Mouse (Mus musculus): Measurements from ENCODE around the gene Klhl18.
"Not testable (repeated sequence)": the region's sequence is repeated elsewhere in the genome, so short reads cannot be mapped to it uniquely, and the experiment has no call there.

Gene Klhl18

GRCm38 (mm10) chr9:110419511-110420112, 56.9 kb downstream of the Klhl18 start, which contains the start of gene Ngp:
Ngp (plus strand) TSS chr9:110419747.
- DNase-seq: no peak

- peak; percentile 72 to 74 for DNase-seq
These were observed 62.7 kb downstream of the Klhl18 start for GRCm38 (mm10) chr9:110413785-110414184.

GRCm38 (mm10) chr9:110412926-110413325, 63.6 kb downstream of the Klhl18 start:
- DNase-seq: peak; percentile 24 to 26

GRCm38 (mm10) chr9:110410908-110411887, 65.3 kb downstream of the Klhl18 start:
- DNase-seq: peak; percentile 86 to 87

- peak; percentile 98 to 99 for DNase-seq
These were observed 68.3 kb downstream of the Klhl18 start, which contains the start of gene Ptpn23 for GRCm38 (mm10) chr9:110408099-110408773. Ptpn23 (minus strand) TSS chr9:110408213.

GRCm38 (mm10) chr9:110407311-110408098, 69.0 kb downstream of the Klhl18 start:
- peak in 1 of 2 experiments; percentile 70 for DNase-seq

- DNase-seq: not testable (repeated sequence)
These were observed 73.3 kb downstream of the Klhl18 start for GRCm38 (mm10) chr9:110403240-110403639.

GRCm38 (mm10) chr9:110402731-110403130, 73.8 kb downstream of the Klhl18 start:
- no peak for DNase-seq

GRCm38 (mm10) chr9:110400650-110401049, 75.8 kb downstream of the Klhl18 start:
- no peak for DNase-seq

- peak; percentile 44 to 59 for DNase-seq
These were observed 83.2 kb downstream of the Klhl18 start for GRCm38 (mm10) chr9:110393295-110393694.

- no peak for DNase-seq
These were observed 85.7 kb downstream of the Klhl18 start for GRCm38 (mm10) chr9:110390843-110391242.

- no peak for DNase-seq
These were observed 88.5 kb downstream of the Klhl18 start for GRCm38 (mm10) chr9:110388011-110388410.

- no peak for DNase-seq
These were observed 92.0 kb downstream of the Klhl18 start for GRCm38 (mm10) chr9:110384369-110384929.

GRCm38 (mm10) chr9:110381292-110381691, 95.2 kb downstream of the Klhl18 start:
- no peak for DNase-seq

GRCm38 (mm10) chr9:110380662-110381061, 95.8 kb downstream of the Klhl18 start:
- DNase-seq: no peak

GRCm38 (mm10) chr9:110379361-110379760, 97.1 kb downstream of the Klhl18 start:
- no peak for DNase-seq

GRCm38 (mm10) chr9:110377655-110378054, 98.8 kb downstream of the Klhl18 start:
- DNase-seq: not testable (repeated sequence)
